8 mouse cellular contexts compared by ENCODE assay signal in genomic region chr10:85678635-85679034, GRCm38 (mm10).
DNase-seq lines count a peak whose midpoint lies in the region; ATAC-seq lines count a peak whose summit lies in the region.

No protein-coding gene starts in this region.

- H3K4me1 ChIP-seq in embryonic facial prominence, embryonic 11.5 days (ENCODE audit: control insufficient read depth, insufficient read depth, low read length): no peaks in the 10 kb centered on the region

- no peak overlapping the region for H3K4me2 ChIP-seq in embryonic facial prominence, embryonic 11.5 days (ENCODE audit: low read depth, low read length)

- peak; percentile 27 for DNase-seq in gastrocnemius, postnatal 10 days
- DNase-seq in gastrocnemius, adult 18-20 months (ENCODE audit: low spot score): no peak
- peak; percentile 10 for DNase-seq in 3134 (ENCODE audit: extremely low read depth, insufficient read length, low spot score)
- peak; percentile 46 for DNase-seq in adrenal gland, postnatal 25 days
- DNase-seq in embryonic facial prominence, embryonic 11.5 days (ENCODE audit: low spot score): peak; percentile 58
- DNase-seq in large intestine, adult 2 months (ENCODE audit: low read depth, low spot score): peak; percentile 21
- peak; percentile 68 for DNase-seq in lung, postnatal 14 days
- DNase-seq in thymus, postnatal 14 days: peak; percentile 31

- H3K27ac ChIP-seq in embryonic facial prominence, embryonic 11.5 days (replicated peaks; ENCODE audit: low read depth, low read length): no peak overlapping the region

- H3K4me3 ChIP-seq in embryonic facial prominence, embryonic 11.5 days (ENCODE audit: low read depth, low read length): no peak overlapping the region

- no peaks in the 10 kb centered on the region for H3K36me3 ChIP-seq in embryonic facial prominence, embryonic 11.5 days (replicated peaks; ENCODE audit: control insufficient read depth, insufficient read depth, low read depth, low read length)

- H3K9me3 ChIP-seq in embryonic facial prominence, embryonic 11.5 days (replicated peaks; ENCODE audit: control insufficient read depth, low read length): no peaks in the 10 kb centered on the region

- WGBS in embryonic facial prominence, embryonic 11.5 days: 36% methylated on average over 4 of the region's 4 CpGs
- WGBS in large intestine, adult 2 months: 6% methylated on average over 4 of the region's 4 CpGs

- no peaks in the 10 kb centered on the region for H3K27me3 ChIP-seq in embryonic facial prominence, embryonic 11.5 days (ENCODE audit: control insufficient read depth, insufficient read depth, low read length)

- ATAC-seq in embryonic facial prominence, embryonic 11.5 days (replicated peaks; ENCODE audit: insufficient number of reproducible peaks, low FRiP score, low TSS enrichment, low read depth): no peak

- no peak overlapping the region for H3K9ac ChIP-seq in embryonic facial prominence, embryonic 11.5 days (replicated peaks; ENCODE audit: low read length)
